Mouse (Mus musculus) liver, embryonic 14.5 days (tissue): Measurements from ENCODE around the gene Kiss1r.

Source experiments
- CTCF ChIP-seq: IDR thresholded peaks from 2 replicates; pipeline ENCODE4 v1.5.1; 2016; ENCODE audit warnings: antibody characterized with exemption, low read depth, control low read depth
- EP300 ChIP-seq: IDR thresholded peaks from 2 replicates; pipeline ENCODE4 v1.6.1; 2016; ENCODE audit warnings: antibody characterized with exemption, low read depth

DNA sequence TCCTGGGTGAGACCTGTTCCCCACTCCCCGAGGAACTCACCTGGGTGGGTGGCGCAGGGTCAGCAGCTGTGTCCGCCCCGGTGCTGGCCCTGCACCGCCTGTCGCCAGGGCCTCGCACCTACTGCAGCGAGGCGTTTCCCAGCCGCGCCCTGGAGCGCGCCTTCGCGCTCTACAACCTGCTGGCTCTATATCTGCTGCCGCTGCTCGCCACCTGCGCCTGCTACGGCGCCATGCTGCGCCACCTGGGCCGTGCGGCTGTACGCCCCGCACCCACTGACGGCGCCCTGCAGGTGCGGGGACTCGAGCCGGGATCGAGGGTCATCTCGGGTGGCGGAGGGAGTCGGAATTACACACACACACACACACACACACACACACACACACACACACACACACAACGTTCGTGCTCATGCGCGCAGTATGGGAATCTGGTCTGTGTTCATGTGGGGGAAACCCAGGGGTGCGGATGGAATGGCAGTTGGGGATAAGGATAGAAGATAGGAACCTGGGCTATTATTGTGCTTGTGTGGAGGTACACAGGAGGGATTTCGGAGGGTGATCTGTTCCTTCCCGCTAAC, 4.3 kb downstream of the Kiss1r start, which contains the start of gene R3hdm4:
- TF ChIP-seq CTCF: no peak
- no peak for TF ChIP-seq EP300
